Mouse (Mus musculus): ENCODE data around the gene 1810009J06Rik. TPM values are rescaled to one million over a fixed set of nuclear protein-coding genes. Genes with fewer than 3 reads are reported as not detected.

1810009J06Rik gene
- total RNA-seq (2023), result not detected

GRCm38 (mm10) chr6:40964454-40964853, at the start of gene 1810009J06Rik:
TSS of gene 1810009J06Rik (plus strand) at chr6:40964754.

GRCm38 (mm10) chr6:40940457-40940856, 24.1 kb upstream of the 1810009J06Rik start, which contains the start of gene 1700074P13Rik:
TSS of gene 1700074P13Rik (minus strand) at chr6:40940557.

GRCm38 (mm10) chr6:40951770-40952169, 12.8 kb upstream of the 1810009J06Rik start, which contains the start of gene Gm4744:
TSS of gene Gm4744 (minus strand) at chr6:40951870.

GRCm38 (mm10) chr6:40999379-40999778, 34.8 kb downstream of the 1810009J06Rik start, which contains the start of gene Gm2663:
TSS of gene Gm2663 (minus strand) at chr6:40999479.

Other genes with a start within 250 kb of the 1810009J06Rik start
- gene Moxd2, start 77.3 kb upstream of the 1810009J06Rik start, total RNA-seq (2023), result not detected
- not detected for gene Prss58, start 64.4 kb upstream of the 1810009J06Rik start, total RNA-seq (2023)
- not detected for gene 1700074P13Rik, start 24.2 kb upstream of the 1810009J06Rik start, total RNA-seq (2023)
- not detected for gene Gm4744, start 12.9 kb upstream of the 1810009J06Rik start, total RNA-seq (2023)
- not detected for gene Gm2663, start 34.7 kb downstream of the 1810009J06Rik start, total RNA-seq (2023)
- 5.6 TPM for gene 2210010C04Rik, start 70.8 kb downstream of the 1810009J06Rik start, total RNA-seq (2023)